Mouse (Mus musculus): ENCODE data around the gene Hoxa3.

Hoxa3 gene

DNA sequence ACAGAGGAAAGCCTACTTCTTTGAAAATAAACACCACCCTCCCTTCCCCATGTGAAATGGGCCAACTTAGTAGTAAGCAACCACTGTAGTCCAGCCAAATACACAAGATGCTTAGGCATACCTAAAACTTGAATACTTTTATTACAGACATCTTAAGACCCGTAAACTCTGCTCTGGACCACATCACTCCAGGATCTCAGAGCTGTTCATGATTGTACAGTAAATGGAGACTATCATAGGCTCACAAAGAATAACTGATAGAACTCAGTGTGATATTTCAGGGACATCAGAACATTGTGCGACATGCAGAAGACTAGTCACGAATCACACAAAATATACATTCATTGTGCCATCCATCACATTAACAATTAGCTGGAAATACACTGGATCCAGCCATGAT is 57.7 kb downstream of the Hoxa3 start:
- DNase-seq (ENCODE audit: low spot score in 2 of 2) = no peak

DNA sequence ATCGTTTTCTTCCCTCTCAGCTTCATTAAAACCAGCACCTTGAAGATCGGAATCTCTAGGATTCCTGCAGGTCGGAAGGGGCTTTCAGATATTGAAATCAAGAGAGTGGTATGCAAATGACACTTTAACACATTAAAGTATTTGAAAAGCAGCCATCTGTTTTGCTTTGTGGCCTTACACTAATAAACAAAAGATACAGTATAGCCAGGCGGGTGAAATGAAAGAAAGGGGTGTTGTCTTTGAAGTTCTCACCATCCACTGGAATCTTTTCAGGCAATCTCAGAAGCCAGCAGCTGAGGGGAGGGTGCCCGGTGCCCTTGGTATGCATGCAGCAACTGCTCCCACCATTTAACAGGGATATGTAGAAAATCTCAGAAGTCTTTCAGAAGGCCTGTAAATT is 59.1 kb downstream of the Hoxa3 start:
- no peak for DNase-seq (ENCODE audit: low spot score in 2 of 2)

DNA sequence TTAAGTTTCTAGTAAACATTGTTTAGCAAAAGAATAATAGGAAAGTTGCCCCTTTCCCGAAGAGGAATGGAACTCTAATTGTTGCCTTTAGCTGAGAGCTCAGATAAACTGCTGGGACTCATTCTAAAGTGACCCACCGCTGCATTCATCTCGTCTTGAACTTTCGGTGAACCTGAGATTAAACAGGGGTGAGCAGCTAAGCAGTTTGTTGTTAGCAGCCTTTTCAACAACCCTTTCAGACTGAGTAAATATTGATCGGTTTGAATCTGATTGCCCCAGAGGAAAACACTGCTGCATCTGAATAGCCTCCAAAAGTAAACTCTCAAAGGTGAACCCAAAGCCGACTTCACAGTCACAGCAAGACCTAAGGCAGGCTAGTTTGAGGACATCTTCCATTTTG is 59.9 kb downstream of the Hoxa3 start:
- no peak for DNase-seq (ENCODE audit: low spot score in 2 of 2)

DNA sequence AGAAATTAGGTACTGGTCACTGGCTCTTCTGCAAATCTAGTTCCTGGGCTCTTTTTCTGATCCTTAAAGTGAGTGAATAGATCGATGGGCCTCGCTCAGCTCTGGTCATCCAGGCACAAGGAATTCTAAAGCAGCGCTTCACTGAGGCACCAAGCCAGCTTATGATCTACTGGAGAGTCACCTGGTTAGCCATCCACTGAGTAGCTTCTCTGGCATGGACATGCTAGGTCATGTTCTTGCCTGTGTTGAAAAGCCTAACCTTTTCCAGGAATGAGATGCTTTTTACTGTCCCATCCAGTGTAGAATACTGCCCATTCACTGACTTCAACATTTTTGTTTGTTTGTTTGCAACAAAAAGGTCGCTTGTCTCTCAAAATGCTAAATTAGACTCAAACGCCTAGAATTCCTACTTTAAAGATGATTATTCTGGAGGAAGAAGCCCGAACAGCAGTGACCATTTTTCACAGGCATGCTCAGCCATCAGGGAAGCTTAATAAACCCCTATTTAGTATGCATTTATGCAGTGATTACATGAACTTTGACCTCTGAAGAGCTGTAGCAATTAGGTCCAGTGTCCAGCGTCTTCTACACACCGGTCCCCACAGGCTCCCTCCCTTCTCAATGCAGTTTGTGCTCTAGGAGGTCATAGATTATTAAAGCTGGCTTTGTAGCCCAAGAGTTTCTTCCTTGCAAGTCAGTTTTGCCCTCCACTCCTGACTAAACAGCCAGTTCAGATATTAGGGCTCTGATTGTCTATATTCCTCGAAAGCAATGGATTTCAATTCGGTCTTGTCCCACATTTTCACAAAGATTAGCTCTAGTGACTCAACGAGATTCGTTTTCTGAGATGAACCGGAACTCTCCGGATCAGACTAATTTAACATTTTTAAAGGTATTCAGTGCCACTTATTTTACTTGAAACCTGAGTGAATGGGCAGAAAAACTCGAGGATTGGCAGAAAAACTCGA is 60.6 kb downstream of the Hoxa3 start:
- no peak for DNase-seq (ENCODE audit: low spot score in 2 of 2)

DNA sequence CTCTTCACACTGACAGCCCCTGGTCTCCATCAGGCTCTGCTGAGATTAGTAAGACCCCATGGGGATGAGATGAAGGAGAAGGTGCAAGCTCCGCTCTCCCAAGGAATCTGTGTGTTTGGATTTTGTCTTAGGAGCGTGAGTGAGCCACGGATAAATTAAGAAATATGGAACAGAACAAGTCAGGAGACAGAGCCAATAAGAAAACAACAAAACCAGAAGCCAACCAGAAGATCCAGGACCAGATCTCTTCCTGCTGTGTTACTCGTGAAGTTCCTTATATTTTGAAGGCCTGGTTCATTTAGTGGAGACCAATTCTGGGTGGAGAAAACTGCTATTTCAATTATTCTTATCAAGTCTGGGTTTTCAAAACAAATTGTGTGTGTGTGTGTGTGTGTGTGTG is 61.6 kb downstream of the Hoxa3 start:
- no peak for DNase-seq (ENCODE audit: low spot score in 2 of 2)

DNA sequence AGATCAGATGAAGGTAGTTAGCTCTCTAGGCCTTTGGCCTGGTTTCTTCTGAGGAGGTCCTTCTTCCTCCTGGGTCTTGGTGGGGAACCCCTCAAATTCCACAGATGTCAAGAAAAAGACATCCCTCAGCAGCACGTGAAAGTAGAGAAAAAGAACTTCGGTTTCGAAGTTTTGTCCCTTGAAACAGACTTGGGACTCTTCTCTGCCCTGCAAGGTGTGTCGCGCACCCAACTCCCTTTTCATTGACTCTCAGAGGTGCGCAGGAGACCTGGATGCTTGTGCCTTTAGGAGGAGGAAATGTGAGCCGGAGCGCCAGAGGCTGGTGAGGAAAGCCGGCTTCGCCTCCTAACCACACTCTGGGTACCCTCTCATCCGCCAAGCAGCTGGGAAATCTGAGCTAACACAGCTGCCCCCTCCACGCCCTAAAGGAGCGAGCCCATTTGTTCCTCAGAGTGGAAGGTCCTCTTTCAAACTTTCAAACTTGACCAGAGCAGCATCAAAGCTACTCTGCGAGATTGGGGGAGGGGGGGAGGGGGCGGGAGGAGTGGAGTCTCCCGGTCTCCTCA is 62.7 kb downstream of the Hoxa3 start:
- DNase-seq (ENCODE audit: low spot score in 2 of 2) = no peak

DNA sequence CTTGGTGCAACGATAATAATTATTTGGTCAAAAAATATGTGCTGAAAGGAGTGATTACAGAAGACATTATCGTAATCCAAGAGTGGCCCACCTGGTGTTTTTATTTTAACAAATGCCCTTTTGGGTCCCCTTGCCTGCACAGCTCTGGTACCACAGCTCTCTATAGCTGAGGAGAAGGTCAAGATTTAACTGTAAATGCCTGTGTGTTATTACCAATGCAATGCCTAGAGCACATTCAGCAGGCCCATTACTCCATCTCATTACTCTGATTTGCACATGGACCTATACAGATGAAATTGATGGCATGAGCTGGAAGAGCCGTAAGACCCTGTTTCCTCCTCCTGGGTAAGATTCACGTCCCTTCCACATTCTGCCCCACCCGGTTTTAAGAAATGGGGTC is 74.0 kb downstream of the Hoxa3 start:
- no peak for DNase-seq (ENCODE audit: low spot score in 2 of 2)

DNA sequence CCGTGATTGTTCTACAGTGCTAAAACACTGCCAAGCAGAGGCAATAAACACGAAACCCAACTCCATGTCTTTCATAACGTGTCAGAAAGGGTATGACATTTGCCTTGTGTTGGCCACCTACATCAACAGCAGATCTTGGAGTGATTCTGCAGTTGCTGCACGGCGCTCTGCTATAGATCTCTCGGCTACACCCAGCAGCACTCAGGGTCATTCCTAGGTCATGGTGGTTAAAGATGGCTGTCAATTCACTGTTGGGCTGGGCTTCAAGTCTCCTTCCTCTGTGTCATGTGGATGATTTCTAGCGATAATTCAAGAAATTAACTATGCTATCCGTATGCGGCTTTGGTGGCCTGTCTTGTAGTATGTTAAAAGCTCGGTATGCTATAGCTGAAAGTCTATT is 74.6 kb downstream of the Hoxa3 start:
- DNase-seq (ENCODE audit: low spot score in 2 of 2) = no peak

DNA sequence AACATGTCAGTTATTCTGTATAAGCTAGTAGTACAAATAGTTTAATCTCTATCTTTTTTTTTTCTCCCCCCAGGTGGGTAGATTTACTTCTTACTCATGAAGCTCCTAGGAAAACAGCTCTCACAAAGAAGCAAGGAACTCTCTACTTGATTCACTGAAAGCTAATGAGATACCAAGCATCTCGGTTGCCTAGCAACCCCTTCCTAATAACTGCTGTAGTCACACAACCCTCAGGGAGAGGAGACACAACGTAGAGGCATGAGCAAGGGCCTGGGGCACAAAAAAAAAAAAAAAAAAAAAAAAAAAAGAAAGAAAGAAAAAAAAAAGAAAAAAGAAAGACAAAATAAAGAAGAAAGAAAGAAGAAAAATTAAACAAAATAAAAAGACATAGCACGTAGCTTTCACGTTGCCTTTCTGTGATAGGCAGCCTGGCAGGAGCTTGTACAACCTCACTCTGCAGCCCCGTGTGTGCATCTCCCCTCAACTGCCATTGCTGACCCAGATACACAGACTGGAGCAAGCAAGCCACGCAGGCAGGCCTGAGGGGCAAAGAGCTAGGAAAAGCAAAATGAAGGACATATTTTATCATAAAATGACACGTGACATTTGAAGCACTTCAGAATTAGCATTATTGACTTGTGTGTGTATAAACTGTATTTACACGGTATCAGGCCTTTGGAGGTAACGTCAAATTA is 75.1 kb downstream of the Hoxa3 start:
- no peak for DNase-seq (ENCODE audit: low spot score in 2 of 2)

DNA sequence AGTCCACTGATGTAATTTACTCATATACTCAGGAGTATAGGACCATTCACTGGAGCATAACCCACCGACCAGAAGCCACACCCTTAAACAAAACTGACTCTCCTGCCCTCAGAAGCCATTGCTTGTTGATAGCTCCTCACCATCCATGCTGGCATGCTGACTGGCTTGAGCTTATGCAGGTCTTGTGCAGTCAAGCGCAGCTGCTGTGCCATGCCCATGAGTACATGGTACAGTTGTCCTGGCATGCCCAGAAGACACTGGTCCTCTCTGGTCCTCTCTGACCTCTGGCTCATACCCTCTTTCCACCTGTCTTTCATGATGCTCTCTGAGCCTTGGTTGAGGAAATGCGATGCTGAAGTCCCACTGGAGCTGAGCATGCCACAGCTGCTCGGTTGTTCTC is 89.5 kb downstream of the Hoxa3 start:
- DNase-seq (ENCODE audit: low spot score in 2 of 2) = no peak

DNA sequence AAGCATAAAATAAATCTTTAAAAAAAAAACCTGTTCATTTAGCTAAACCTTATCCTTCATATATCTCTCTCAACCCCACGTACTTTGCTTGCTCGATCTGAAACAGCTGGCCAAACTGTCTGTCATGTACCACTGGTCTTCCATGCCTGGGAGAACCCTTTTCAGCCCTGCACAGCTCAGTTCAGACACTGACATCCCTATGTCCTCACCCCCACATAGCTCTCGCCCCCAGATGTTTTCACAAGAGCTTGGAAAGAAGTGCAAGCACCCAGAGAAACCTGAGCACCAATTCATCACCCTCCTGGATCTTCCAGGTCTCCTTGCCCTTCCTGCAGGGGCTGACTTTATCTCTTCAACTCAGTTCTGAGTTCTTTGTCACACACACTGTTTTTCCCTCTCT is 92.0 kb downstream of the Hoxa3 start:
- no peak for DNase-seq (ENCODE audit: low spot score in 2 of 2)
